In genomic region chr16:92158461-92159091, GRCm38 (mm10) we compare ENCODE assay signal across 8 mouse cellular contexts.
A peak's percentile ranks its signal among the peaks of the same experiment; 100 is the strongest.
DNase-seq lines count a peak whose midpoint lies in the region; ATAC-seq and TF ChIP-seq lines count a peak whose summit lies in the region.

No protein-coding gene starts in this region.

- no peak for TF ChIP-seq EP300 in ES-Bruce4 (IDR thresholded peaks at IDR 0.05; ENCODE audit: insufficient read depth, low read depth, low read length)

- peak overlapping the region; percentile 64 for H3K4me3 ChIP-seq in ES-Bruce4 (ENCODE audit: low read depth, low read length)
- peak overlapping the region; percentile 44 for H3K4me3 ChIP-seq in hindbrain, embryonic 12.5 days
- peak overlapping the region; percentile 43 for H3K4me3 ChIP-seq in lung, adult 2 months (replicated peaks; ENCODE audit: extremely low read depth, low read depth, low read length)

- H3K27ac ChIP-seq in ES-Bruce4 (ENCODE audit: insufficient read depth, low read length) = no peak overlapping the region
- peak overlapping the region; percentile 73 for H3K27ac ChIP-seq in hindbrain, embryonic 12.5 days

- peak; percentile 94 for DNase-seq in cerebellum, adult 9-11 months
- DNase-seq in frontal cortex, postnatal 10 days (ENCODE audit: low spot score in 2 of 2) = peak; percentile 56 to 75
- peak; percentile 77 for DNase-seq in layer of hippocampus, adult 9-11 months
- DNase-seq in lung, adult 2 months = peak; percentile 63
- peak; percentile 21 for DNase-seq in ovary, postnatal 14 days (ENCODE audit: low spot score)
- peak; percentile 20 for DNase-seq in urinary bladder, postnatal 25 days (ENCODE audit: low spot score)

- TF ChIP-seq CTCF in ES-Bruce4 (IDR thresholded peaks at IDR 0.05; ENCODE audit: low read depth, low read length) = no peak
- TF ChIP-seq CTCF in lung, adult 2 months (IDR thresholded peaks at IDR 0.05; ENCODE audit: insufficient read depth, low read length) = no peak

- no peaks in the 10 kb centered on the region for H3K9me3 ChIP-seq in ES-Bruce4 (replicated peaks; ENCODE audit: control insufficient read depth, insufficient read depth, low read length, poor library complexity, severe bottlenecking)
- H3K9me3 ChIP-seq in hindbrain, embryonic 12.5 days (replicated peaks) = no peaks in the 10 kb centered on the region

- H3K9ac ChIP-seq in ES-Bruce4 (ENCODE audit: low read depth, poor library complexity, severe bottlenecking) = peak overlapping the region; percentile 49
- peak overlapping the region; percentile 61 for H3K9ac ChIP-seq in hindbrain, embryonic 12.5 days

- peak overlapping the region; percentile 89 for H3K4me2 ChIP-seq in hindbrain, embryonic 12.5 days (replicated peaks)

- ATAC-seq in hindbrain, embryonic 12.5 days (ENCODE audit: low FRiP score) = peak; percentile 93

- H3K36me3 ChIP-seq in ES-Bruce4 (ENCODE audit: control insufficient read depth, insufficient read depth, low read length, poor library complexity, severe bottlenecking) = no peaks in the 10 kb centered on the region
- no peaks in the 10 kb centered on the region for H3K36me3 ChIP-seq in hindbrain, embryonic 12.5 days

- WGBS in hindbrain, embryonic 12.5 days = 3% methylated on average over 30 of the region's 30 CpGs
- 4% methylated on average over 30 of the region's 30 CpGs for WGBS in lung, adult 2 months

- TF ChIP-seq POLR2A in ES-Bruce4 (IDR thresholded peaks at IDR 0.05; ENCODE audit: insufficient read depth, low read length) = no peak
- peak; percentile 56; the same call in 1 of the 2 replicates for TF ChIP-seq POLR2A in lung, adult 2 months (IDR thresholded peaks at IDR 0.05; ENCODE audit: borderline replicate concordance, extremely low read depth, low read depth, low read length)

- H3K27me3 ChIP-seq in ES-Bruce4 (ENCODE audit: control insufficient read depth, insufficient read depth, low read length, poor library complexity, severe bottlenecking) = no peaks in the 10 kb centered on the region
- H3K27me3 ChIP-seq in hindbrain, embryonic 12.5 days = no peaks in the 10 kb centered on the region

- H3K4me1 ChIP-seq in ES-Bruce4 (ENCODE audit: control insufficient read depth, insufficient read depth, low read length) = no peaks in the 10 kb centered on the region
- H3K4me1 ChIP-seq in hindbrain, embryonic 12.5 days = peaks cover 17% of the 10 kb centered on the region
- peaks cover 2% of the 10 kb centered on the region; the same call in 1 of the 2 replicates for H3K4me1 ChIP-seq in lung, adult 2 months (ENCODE audit: control insufficient read depth, insufficient read depth, low read length)

Comparison
In these comparisons a context has a peak if more than half of its experiments do, and no peak if none do; other contexts are left out.
1. DNase-seq: peak in every context shown above with its lines; median percentile 94 in cerebellum, adult 9-11 months; 77 in layer of hippocampus, adult 9-11 months; 66 in frontal cortex, postnatal 10 days; 63 in lung, adult 2 months; 21 in ovary, postnatal 14 days; 20 in urinary bladder, postnatal 25 days.